Mouse (Mus musculus) R1 (cell line): ENCODE measurements at regions not wholly inside any gene's neighbourhood (a gene's known extent, or its start where the extent isn't known, plus 50 kb on each side); places are given as distances from the start of the nearest gene placed in this dataset.
A peak's percentile ranks its signal among the peaks of the same experiment; 100 is the strongest.

Experiments used
- DNase-seq: peaks from one replicate; pipeline ENCODE4 v3.0.0-alpha.2; 2018; ENCODE audit warnings: low read depth, low spot score

- peak; percentile 7 for DNase-seq
These were observed 282.9 kb upstream of the Sash1 start for GRCm38 (mm10) chr10:9168725-9169124.

DNA sequence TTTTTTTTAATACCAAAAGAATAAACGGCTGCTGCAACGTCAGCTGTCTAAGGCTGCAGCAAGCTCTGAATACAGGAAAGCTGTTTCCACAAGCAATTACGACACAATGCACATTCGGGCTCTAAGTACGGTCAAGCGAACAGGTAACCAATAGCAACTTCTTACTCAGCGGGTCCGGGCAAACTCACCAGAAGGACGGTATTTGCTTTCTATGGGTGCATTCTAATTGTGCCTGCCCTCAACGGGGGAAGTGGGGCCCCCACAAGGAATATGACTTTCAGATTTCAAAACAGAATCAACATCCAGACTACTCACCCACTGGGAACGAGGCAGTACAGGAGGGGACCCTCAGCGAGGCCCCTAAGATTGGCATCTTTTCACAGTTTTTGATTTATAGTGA, 280.1 kb upstream of the Sash1 start:
- peak; percentile 50 for DNase-seq

DNA sequence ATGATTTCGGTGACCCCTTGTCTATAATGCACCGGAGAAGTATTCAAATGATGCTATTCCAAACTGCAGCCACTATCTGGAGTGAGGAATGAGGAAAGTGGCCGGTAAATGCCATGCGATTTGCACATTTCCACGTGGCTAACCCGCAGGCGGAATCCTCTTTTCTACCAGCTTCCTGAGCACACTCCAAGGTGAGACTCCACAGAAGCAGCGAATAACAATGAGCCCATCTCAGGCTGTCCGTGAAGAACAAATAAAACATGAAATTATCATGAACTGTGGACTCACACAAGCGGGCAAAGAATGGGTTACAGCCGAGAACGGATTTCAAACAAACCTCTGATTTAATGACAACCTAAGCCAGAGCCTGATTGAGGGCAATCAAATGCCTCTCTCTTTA, 279.7 kb upstream of the Sash1 start:
- DNase-seq: peak; percentile 9

DNA sequence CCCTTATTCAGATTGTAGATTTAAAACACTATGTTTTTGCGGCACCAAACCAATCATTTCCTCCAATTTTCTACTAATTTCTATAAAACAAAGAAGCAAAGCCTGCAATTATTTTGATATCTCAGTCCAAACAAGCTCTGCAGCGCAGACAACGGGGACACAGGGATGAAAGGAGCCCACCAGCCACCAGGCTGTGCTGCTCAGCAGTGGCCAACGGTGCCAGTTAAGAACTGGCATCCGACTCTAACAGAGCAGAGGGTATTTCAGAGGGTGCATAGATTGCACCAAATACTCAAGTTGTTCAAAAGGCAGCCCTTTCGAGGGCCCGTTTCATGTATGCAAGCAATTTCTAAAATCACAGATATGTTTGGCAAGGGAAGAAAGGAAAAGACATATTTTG, 278.5 kb upstream of the Sash1 start:
- no peak for DNase-seq

- no peak for DNase-seq
These were observed 275.7 kb upstream of the Sash1 start for GRCm38 (mm10) chr10:9161597-9161996.

- DNase-seq: no peak
These were observed 271.7 kb upstream of the Sash1 start for GRCm38 (mm10) chr10:9157299-9158215.

DNA sequence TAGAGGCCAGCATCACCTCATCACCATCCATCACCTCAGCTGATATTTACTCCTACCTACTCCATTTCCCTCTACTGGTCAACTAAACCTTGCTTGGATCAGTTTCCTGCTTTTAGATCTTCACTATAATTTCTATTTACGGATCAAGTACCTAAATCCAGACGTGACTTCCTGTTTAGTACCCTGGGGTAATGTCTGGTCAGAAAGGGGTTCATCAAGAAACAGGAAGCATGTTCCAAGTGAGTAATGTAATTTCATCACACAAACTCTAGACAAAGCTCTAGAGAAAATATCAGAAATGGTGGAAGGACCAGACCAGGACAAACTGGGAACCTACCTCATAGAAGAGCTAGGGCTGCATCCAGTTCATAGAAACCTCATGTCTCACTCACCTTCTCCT, 250.2 kb upstream of the Sash1 start:
- DNase-seq: no peak

GRCm38 (mm10) chr10:9134293-9135021, 248.6 kb upstream of the Sash1 start:
- no peak for DNase-seq

DNA sequence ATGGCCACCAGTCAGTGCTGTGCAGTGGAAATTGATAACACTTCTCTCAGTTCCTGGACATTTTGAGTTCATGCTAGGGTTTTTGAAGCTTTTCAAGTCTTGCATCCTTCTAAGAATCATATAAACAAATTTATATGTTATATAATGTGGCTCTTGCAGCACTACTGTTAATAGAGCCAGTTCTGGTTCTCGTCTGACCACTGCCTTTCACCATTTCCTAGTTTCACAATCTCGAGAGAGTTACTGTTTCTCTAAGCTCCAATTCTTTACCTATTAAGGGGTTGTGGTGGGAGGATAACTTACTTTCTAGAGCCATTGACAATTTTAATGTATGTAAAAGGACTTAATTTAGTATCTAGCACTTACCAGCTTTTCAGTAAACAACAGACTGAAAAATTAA, 244.2 kb upstream of the Sash1 start:
- no peak for DNase-seq

DNA sequence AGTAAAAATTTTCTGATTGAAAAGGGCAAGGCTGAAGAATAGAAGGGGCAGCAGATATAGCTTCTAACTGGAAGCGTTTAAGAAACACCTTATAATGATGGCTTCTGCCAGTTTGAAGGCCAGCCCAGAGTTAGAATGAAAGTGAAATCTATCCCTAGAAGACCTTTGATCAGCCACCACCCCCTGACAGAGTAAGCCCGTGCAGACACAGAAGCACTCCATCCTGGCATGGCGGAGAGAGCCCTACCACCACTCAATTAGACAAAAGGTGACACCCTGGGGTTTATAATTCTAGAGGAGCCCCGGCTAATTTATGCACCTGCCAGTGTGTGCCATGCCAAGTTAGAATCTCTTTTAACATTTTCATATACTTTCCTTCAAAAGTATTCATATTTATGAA, 233.4 kb upstream of the Sash1 start:
- DNase-seq: no peak

GRCm38 (mm10) chr10:9117648-9118551, 232.0 kb upstream of the Sash1 start:
- DNase-seq: peak; percentile 16

DNA sequence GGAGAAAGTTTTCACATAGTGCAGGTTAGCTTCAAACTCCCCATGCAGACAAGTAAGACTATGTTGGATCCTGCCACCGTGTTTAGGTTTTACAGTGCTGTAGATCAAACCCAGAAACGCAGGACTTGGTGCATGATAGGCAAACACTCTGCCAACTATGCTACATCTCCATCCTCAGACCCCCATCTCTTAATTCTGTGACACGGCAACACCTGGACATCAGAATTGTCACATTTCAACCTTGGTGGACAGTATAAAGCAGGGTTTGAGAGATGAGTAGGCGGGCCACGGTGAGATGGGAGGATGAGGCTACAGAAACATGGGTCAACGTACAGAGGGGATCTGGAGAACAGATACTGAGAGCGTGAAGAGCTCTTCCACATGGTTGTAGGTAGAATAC, 231.3 kb upstream of the Sash1 start:
- DNase-seq: peak; percentile 1

DNA sequence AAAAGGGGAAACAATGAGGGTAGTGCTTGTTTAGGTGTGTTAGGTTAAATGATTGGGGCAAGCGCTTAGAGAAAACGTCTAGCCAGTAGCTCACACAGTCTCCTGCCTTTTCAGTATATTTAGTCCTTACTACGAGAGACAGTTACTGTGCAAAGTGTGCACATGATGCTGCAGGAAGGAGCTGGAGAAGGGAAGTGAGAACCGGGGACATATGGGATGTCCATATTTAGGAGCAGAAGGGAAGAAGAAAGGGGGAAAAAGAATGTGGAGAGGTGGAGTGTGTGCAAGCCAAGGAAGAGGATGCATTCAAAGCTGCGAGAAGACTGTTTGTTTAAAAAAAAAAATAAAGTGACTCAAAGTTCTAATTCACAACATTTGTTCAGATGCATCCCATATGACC, 227.8 kb upstream of the Sash1 start:
- no peak for DNase-seq

- no peak for DNase-seq
These were observed 225.2 kb upstream of the Sash1 start for GRCm38 (mm10) chr10:9111051-9111450.

DNA sequence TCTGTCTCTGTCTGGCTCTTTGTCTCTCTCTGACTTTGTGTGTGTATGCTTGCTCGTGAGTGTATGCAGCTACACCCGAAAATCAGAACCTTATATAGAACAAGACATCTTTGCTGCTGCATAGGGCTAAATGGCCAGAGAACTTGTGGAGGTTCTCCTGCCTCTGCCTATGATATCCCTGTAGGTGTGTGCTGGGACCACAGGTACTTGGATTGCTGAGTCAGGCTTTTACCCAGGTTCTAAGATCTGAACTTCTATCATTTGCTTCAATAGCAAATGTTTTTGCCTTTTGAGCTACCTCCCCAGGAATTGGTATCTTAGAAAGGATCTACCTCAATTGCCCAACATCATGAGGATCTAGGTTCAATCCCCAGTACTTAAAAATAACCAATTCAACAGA, 210.3 kb upstream of the Sash1 start:
- no peak for DNase-seq

DNA sequence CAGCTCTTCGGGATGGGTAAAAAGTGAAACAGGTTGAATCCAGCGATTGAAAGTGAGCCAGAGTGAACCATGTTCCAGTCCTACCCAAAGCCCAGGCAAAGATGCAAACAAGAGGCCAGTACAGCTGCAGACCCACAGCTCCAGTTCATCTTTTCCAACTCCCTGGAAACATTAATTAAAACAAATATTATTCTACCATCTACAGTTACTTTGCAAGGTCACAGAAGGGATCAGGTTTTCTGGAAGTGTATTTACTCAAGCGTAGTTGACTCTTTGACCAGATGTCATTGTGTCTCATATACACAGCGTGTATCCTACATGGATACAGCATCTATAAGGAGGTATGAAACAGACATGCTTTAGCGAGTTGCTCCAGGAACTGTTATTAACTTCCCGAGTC, 209.3 kb upstream of the Sash1 start:
- DNase-seq: no peak

GRCm38 (mm10) chr10:9092237-9092885, 206.5 kb upstream of the Sash1 start:
- no peak for DNase-seq

- peak; percentile 38 for DNase-seq
These were observed 205.1 kb upstream of the Sash1 start for GRCm38 (mm10) chr10:9090961-9091360.

DNA sequence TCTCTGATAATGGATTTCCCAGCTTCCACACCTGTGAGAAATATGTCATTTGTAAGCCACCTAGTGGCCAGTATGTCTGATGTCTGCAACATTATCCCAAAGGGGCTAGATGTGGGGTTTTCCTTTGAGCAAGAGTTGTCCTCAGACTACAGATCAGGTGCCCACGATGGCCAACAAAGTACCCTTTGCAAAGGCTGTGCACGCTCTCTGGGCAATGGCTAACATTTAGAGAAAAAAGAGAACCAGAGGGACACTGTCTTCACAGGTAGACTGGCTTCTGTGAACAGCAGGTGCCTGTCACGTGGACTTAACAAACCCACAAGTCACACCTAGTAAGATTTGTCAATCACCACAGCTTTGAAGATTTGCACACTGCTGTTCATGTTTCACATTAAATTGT, 202.0 kb upstream of the Sash1 start:
- DNase-seq: no peak

- DNase-seq: no peak
These were observed 201.3 kb upstream of the Sash1 start for GRCm38 (mm10) chr10:9087171-9087570.

DNA sequence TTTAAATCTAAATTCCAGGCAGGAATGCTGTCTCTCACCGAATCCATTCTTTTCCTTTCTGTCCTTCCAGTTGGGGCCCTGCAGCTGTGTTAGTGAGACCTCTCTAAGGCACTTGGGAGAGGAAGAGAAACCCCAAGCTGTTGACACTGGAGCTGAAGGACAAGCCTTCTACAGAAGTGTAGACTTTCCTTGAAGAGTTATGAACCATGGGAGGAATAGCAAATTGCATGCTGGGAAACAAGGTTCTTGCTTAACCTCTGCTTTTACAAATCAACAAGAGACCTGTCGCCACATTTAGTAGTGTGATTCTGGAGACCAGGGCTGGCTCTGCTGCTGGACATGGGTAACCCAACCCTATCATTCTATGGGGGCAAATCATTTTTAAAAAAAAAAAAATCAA, 200.8 kb upstream of the Sash1 start:
- no peak for DNase-seq
